Mouse (Mus musculus) heart, embryonic 15.5 days (tissue): ENCODE results near the gene Trpm8. TPM values are rescaled to one million over a fixed set of nuclear protein-coding genes. Genes with fewer than 3 reads are reported as not detected.

Experiments
- ATAC-seq: fragments of 200-750 bp; cut with Nextera tagmentation; replicated peaks from 2 replicates; pipeline ENCODE4 v1.8.0; 2017; ENCODE audit warnings: low read depth, moderate TSS enrichment; ENCODE audit not compliant: insufficient number of reproducible peaks, insufficient read depth, low FRiP score
- H3K27ac ChIP-seq: fragments of 300-500 bp; sonication (generic); 2 replicates; pipeline ENCODE4 v1.5.1; 2015; ENCODE audit warnings: mild to moderate bottlenecking, inconsistent platforms
- H3K27me3 ChIP-seq: fragments of 300-500 bp; sonication (generic); 2 replicates; pipeline ENCODE4 v1.6.1; 2015; ENCODE audit warnings: inconsistent platforms
- H3K36me3 ChIP-seq: fragments of 300-500 bp; sonication (generic); 2 replicates; pipeline ENCODE4 v1.6.1; 2015; ENCODE audit warnings: mild to moderate bottlenecking, inconsistent platforms
- H3K4me1 ChIP-seq: fragments of 300-500 bp; sonication (generic); replicated peaks from 2 replicates; pipeline ENCODE4 v1.6.1; 2015; ENCODE audit warnings: inconsistent platforms
- H3K4me2 ChIP-seq: fragments of 300-500 bp; sonication (generic); 2 replicates; pipeline ENCODE4 v1.6.1; 2015; ENCODE audit warnings: inconsistent platforms, mild to moderate bottlenecking, moderate library complexity
- H3K4me3 ChIP-seq: fragments of 300-500 bp; sonication (generic); 2 replicates; pipeline ENCODE4 v1.5.1; 2015; ENCODE audit warnings: mild to moderate bottlenecking, inconsistent platforms
- H3K9ac ChIP-seq: fragments of 300-500 bp; sonication (generic); 2 replicates; pipeline ENCODE4 v1.6.1; 2015; ENCODE audit warnings: mild to moderate bottlenecking, inconsistent platforms
- H3K9me3 ChIP-seq: fragments of 300-500 bp; sonication (generic); replicated peaks from 2 replicates; pipeline ENCODE4 v1.6.1; 2016; ENCODE audit warnings: inconsistent platforms
- WGBS: fragments of 180-500 bp; shearing (Covaris S2); methylation state at CpG from one replicate; pipeline ENCODE4 v1.1.7; 2015; ENCODE audit warnings: mixed read lengths; 5-methylcytosine and 5-hydroxymethylcytosine counted together
- polyA plus RNA-seq: library from polyadenylated mRNA; unstranded; fragments of >200 nt; fragmentation: Nextera tagmentation; extraction: Ambion mirVana; gene quantifications from 2 replicates; pipeline ENCODE4 v1.2.1, GENCODE M21; 2015

The Trpm8 gene
- polyA plus RNA-seq, 1 experiment from 2014 or later: not detected

DNA sequence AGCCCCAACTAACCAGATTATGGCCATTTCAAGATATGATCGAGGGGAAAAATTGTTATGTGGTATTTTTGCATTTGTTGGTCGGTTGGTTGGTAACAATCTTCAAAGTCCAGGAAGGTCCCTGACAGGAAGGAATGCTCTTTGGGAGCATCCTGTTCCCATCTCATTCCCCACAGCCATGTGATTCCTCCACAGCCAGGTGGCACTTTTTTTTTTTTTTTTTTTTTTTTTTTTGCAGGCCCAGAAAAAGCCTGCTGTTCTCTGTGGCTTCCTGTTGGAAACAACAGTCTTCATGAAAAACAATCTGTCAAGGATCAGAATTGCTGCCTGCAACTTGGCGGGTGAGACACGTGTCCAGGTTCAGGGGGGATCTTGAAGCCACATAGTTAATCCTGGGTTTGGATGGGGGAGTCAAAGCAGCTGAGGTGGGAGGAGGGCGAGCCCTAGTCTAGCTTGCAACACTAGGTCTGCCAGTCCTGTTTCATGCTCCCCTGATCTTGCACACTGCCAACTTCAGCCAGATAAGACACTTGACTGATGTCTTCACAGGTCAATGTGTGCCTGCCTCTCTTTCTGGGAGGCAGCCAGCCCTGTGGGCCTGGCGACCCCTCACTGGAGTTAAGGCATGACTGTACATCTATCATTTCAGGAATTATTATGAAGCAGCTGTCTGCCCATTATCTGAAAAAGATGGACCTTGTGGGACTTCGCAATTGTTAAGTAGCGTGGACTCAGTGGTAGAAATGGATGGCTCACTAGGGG, 18.4 kb upstream of the Trpm8 start:
- no peak overlapping the region for H3K4me3 ChIP-seq
- 0 out of 2 replicates have a peak, but pooled peaks cover 3% of the 10 kb centered on the region for H3K9me3 ChIP-seq
- H3K27ac ChIP-seq: no peak overlapping the region
- ATAC-seq: 0 out of 2 replicates have a peak, but pooled peaks have one; percentile 0
- H3K4me2 ChIP-seq: no peak overlapping the region
- H3K36me3 ChIP-seq: peaks cover 31% of the 10 kb centered on the region
- H3K4me1 ChIP-seq: peaks cover 23% of the 10 kb centered on the region
- 58% methylated on average over 8 of the region's 8 CpGs for WGBS
- no peaks in the 10 kb centered on the region for H3K27me3 ChIP-seq
- no peak overlapping the region for H3K9ac ChIP-seq

DNA sequence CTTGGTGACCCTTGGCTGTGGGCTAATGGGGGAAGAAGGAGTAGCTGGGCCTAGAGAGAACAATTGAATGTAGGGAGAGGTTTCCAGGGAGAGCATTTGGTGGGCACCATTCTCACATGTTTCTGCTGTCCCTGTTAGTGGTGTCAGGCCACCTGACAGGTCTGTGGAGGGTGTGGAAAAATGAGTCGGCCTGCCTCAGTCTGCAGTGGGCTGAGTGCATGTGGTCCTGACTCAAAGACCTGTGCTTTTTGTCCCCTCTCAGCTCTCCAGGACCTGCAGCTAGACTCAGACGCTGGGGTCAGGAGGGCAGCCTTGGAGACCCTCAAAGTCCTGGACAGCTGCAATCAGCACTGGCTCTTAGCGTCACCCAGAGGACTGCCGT, 17.8 kb upstream of the Trpm8 start:
- peaks cover 37% of the 10 kb centered on the region for H3K36me3 ChIP-seq
- 69% methylated on average over 4 of the region's 4 CpGs for WGBS
- H3K9me3 ChIP-seq: 0 out of 2 replicates have a peak, but pooled peaks cover 3% of the 10 kb centered on the region
- H3K4me1 ChIP-seq: peaks cover 23% of the 10 kb centered on the region
- H3K27ac ChIP-seq: no peak overlapping the region
- H3K4me2 ChIP-seq: no peak overlapping the region
- H3K27me3 ChIP-seq: no peaks in the 10 kb centered on the region
- H3K9ac ChIP-seq: no peak overlapping the region
- H3K4me3 ChIP-seq: no peak overlapping the region
- ATAC-seq: no peak

DNA sequence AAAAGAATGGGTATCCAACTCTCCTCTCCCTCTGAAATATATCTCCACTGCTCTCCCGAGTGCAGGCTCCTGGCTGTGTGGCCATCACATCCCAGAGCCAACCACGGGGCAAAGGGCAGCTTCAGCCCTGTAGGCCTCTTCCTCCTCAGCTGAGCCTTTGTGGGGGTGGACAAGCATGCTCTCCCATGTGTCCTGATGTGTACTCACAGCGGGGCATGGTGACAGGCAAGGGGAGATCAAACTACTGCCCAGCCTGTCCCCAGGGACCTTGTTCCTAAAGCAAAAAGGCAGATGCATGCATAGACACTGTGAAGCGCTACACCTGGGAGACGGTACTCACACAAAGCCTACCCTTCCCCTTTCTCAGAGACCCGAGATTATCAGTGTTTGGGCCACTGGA, 17.3 kb upstream of the Trpm8 start:
- Histone ChIP-seq H3K9ac (no peak overlapping the region), H3K9me3 (0 out of 2 replicates have a peak, but pooled peaks cover 3% of the 10 kb centered on the region), H3K4me2 (no peak overlapping the region), H3K4me3 (no peak overlapping the region), H3K4me1 (peaks cover 23% of the 10 kb centered on the region), H3K27me3 (no peaks in the 10 kb centered on the region), H3K36me3 (peaks cover 42% of the 10 kb centered on the region), H3K27ac (no peak overlapping the region)
- no peak for ATAC-seq
- WGBS: 70% methylated on average over 6 of the region's 6 CpGs

DNA sequence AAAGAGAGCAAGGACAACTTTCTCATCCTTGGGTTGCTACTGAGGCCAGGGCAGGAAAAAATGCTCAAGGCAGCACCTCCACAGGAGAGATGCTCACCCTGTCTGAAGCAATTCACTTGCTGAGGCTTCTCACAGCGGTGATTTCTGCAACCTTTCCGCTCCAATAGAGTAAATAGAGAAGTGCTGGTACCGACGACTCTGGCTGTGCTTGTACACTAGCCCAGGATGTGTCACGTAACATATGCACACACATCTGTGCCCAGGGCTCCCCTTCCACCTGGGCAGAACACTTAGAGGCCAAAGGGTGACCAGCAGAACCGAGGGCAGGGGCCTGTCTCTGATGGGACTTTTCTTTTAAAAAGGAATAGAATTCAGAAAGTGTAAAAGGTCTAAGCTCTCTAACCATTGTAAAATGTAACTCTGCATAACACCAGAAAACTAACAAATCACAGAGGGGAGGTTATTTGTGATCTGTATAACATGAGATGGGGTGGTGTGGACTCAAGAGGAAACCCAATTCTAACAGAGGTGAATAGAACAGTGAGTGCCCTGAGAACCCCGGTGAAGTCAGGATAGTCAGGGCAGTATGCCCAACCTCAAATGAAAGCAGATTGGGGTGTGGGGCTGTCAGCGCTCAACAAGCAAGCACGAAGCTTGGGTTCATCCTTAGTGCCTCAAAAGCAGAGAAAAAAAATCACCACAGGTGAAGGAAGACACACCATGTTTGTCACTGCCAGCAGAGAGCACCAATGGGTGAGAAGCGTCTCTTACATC, 16.7 kb upstream of the Trpm8 start:
- ATAC-seq: no peak
- Histone ChIP-seq H3K9ac (no peak overlapping the region), H3K27me3 (no peaks in the 10 kb centered on the region), H3K27ac (no peak overlapping the region), H3K4me1 (peaks cover 23% of the 10 kb centered on the region), H3K36me3 (peaks cover 49% of the 10 kb centered on the region), H3K4me2 (no peak overlapping the region), H3K9me3 (0 out of 2 replicates have a peak, but pooled peaks cover 3% of the 10 kb centered on the region), H3K4me3 (no peak overlapping the region)
- WGBS: 82% methylated on average over 10 of the region's 10 CpGs

DNA sequence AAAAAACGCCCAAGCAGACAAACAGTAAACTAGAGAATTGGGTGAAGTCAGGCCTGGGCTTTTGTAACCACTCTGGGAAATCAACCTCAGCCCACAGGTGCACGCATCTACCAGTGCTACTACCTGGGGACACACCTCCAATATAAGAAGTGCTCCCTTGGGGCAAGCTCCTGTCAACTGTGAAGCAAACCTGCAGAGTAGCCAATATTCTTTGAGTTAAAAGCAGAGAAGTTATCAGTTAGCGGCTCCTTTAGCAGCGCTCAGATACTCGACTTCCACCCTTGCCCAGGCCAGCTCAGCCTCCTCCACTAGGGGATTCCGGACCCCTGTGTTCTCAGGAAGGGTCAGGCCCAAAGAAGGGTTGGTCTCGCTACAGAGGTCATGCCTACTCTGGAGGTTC, 15.8 kb upstream of the Trpm8 start:
- ATAC-seq: no peak
- H3K4me1 ChIP-seq: peaks cover 23% of the 10 kb centered on the region
- H3K9me3 ChIP-seq: no peaks in the 10 kb centered on the region

DNA sequence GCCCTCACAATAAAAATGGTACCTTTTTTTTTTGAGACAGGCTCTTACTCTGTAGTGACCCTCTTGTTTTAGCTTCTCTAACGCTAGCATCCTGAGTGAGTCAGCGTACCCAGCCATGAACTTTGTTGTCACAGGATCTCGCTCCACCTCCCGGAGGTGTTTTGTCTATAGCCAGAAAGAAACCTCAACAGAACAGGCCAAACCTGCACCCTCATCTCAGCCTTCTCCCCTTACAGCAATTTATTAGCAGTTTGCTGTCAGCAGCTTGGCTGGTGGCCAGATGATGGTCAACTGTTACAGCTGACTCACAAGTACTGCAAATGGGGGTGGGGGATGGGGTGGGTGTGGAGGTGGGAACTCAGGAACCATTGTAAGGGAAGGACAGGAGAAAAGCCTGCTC, 15.2 kb upstream of the Trpm8 start:
- peaks cover 63% of the 10 kb centered on the region for H3K36me3 ChIP-seq
- no peak overlapping the region for H3K4me2 ChIP-seq
- H3K4me3 ChIP-seq: no peak overlapping the region
- H3K9ac ChIP-seq: no peak overlapping the region
- no peaks in the 10 kb centered on the region for H3K9me3 ChIP-seq
- no peak overlapping the region for H3K27ac ChIP-seq
- H3K27me3 ChIP-seq: no peaks in the 10 kb centered on the region
- WGBS: 64% methylated on average over 4 of the region's 4 CpGs
- ATAC-seq: no peak; the same call in 1 of the 2 replicates
- peaks cover 23% of the 10 kb centered on the region for H3K4me1 ChIP-seq

More for the DNA sequence above, 15.8 kb upstream of the Trpm8 start:
- 79% methylated on average over 7 of the region's 7 CpGs for WGBS
- H3K4me3 ChIP-seq: no peak overlapping the region
- H3K27ac ChIP-seq: no peak overlapping the region
- no peaks in the 10 kb centered on the region for H3K27me3 ChIP-seq
- H3K9ac ChIP-seq: no peak overlapping the region
- peaks cover 58% of the 10 kb centered on the region for H3K36me3 ChIP-seq
- H3K4me2 ChIP-seq: no peak overlapping the region

DNA sequence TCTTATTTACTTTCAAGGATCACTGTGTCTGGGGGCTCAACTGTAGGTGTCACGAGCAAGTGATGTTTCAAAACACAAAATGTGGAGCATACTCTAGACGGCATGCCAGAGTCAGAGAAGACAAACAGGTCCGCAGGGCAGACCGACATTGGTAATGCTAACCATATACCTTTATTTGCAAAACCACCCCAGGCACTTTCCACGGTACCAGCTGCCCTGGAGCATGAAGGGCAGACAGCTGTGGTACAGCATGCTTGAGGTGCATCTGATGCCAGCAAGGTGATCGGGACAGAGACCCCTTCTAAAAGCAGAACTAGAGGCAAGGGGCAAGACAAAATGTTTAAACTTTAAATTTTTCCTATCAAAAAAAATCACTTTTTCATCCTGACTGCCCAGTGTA, 14.5 kb upstream of the Trpm8 start:
- ATAC-seq: no peak
- Histone ChIP-seq H3K4me1 (peaks cover 23% of the 10 kb centered on the region), H3K36me3 (peaks cover 70% of the 10 kb centered on the region), H3K4me3 (no peak overlapping the region), H3K9ac (no peak overlapping the region), H3K4me2 (no peak overlapping the region), H3K27ac (no peak overlapping the region), H3K27me3 (no peaks in the 10 kb centered on the region), H3K9me3 (no peaks in the 10 kb centered on the region)
- WGBS: 73% methylated on average over 6 of the region's 6 CpGs

DNA sequence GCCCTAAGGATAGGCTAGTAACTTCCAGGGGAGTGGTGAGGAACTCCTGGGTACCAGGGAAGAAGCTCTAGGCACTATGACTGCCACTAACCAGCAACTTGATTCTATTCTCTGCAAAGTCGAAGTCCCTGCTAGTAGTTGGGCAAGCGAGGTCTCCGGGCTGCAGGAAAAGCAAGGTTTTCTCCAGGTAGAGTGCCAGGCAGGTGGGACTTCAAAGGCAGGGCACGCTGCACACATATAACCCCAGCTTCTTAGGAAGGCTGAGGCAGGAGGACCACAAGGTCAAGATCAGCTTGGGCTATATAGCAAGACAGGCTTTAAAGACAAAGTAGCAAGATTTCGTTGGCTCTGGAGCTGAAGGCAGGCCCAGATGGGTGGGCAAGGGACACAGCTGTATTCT, 13.7 kb upstream of the Trpm8 start:
- Histone ChIP-seq H3K4me3 (no peak overlapping the region), H3K27me3 (no peaks in the 10 kb centered on the region), H3K4me1 (peaks cover 23% of the 10 kb centered on the region), H3K27ac (no peak overlapping the region), H3K9me3 (no peaks in the 10 kb centered on the region), H3K36me3 (peaks cover 79% of the 10 kb centered on the region), H3K4me2 (no peak overlapping the region), H3K9ac (no peak overlapping the region)
- no peak for ATAC-seq
- 88% methylated on average over 5 of the region's 5 CpGs for WGBS

DNA sequence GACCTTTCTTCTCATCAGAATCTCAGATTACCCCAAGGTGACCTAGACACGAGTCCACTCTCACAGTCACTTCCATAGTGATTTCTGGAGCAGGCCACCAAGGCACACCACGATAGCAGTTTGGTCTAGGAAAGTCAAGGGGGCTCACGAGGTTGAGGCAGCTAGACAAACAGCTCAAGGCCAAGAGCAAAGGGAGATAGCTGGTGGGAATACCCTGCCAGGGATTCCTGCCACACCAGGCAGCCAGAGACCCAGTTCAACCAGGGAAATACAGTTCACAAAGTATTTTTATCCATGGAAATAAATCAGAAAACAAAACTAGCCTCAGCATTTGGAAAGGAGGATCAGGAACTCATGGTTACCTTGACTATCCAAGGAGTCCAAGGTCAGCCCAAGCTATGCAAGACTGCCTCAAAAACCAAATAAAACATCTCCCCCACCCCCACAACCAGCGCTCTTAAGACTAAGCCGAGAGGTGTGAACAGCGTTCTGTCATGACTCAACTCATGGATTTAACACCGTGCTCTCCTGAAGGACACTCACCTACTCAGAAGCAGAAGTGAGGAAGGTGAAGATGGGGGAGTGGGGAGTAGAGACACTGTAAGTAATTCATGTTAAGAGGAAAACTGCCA, 13.1 kb upstream of the Trpm8 start:
- no peak for ATAC-seq
- no peaks in the 10 kb centered on the region for H3K9me3 ChIP-seq
- H3K27ac ChIP-seq: no peak overlapping the region
- H3K4me3 ChIP-seq: no peak overlapping the region
- 74% methylated on average over 7 of the region's 7 CpGs for WGBS
- no peak overlapping the region for H3K4me2 ChIP-seq
- H3K4me1 ChIP-seq: peaks cover 18% of the 10 kb centered on the region
- H3K9ac ChIP-seq: no peak overlapping the region
- peaks cover 84% of the 10 kb centered on the region for H3K36me3 ChIP-seq
- no peaks in the 10 kb centered on the region for H3K27me3 ChIP-seq

DNA sequence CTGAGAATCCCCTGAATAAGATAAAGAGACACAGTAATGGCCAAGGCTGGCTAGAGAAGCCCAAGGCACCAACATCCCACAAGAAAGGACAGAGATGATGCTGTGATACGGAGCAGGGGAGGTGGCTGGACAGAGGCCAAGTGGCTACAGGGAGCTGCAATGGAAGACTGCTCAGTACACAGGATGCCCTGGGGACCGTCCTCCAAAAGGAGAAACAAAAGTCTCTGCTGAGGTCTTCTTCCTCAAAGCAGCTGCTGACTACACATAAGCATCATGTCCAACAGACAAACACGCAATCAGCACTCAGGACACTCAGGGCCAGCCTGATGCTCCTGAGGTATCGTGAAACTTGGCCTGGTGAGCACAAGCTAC, 12.6 kb upstream of the Trpm8 start:
- no peak for ATAC-seq
- H3K4me1 ChIP-seq: peaks cover 13% of the 10 kb centered on the region
- H3K9me3 ChIP-seq: no peaks in the 10 kb centered on the region
- no peak overlapping the region for H3K9ac ChIP-seq
- peaks cover 89% of the 10 kb centered on the region for H3K36me3 ChIP-seq
- H3K4me3 ChIP-seq: no peak overlapping the region
- H3K27ac ChIP-seq: no peak overlapping the region
- 71% methylated on average over 4 of the region's 4 CpGs for WGBS
- no peaks in the 10 kb centered on the region for H3K27me3 ChIP-seq
- no peak overlapping the region for H3K4me2 ChIP-seq

DNA sequence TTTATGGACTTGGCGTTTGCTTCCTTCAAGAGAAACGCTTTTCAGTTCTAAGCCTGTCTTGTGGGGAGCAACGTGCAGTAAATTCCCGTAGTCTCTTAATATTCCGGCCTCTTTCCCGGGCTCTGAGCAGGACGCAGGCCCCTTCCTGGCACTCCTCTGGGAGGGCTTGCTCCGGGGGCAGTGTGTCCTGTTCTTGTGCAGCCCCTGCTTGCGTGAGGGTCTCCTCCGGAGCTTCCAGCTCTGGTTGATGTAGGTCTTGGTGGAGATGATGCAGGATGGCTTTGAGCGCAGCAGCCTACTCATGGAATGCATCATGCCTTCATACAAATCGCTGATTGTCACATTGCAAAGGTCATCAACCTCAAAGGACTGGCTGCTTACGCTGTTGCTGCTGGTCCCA, 11.3 kb upstream of the Trpm8 start:
- no peaks in the 10 kb centered on the region for H3K9me3 ChIP-seq
- peaks cover 8% of the 10 kb centered on the region for H3K4me1 ChIP-seq
- H3K27me3 ChIP-seq: no peaks in the 10 kb centered on the region
- H3K36me3 ChIP-seq: peaks cover 85% of the 10 kb centered on the region
- no peak overlapping the region for H3K27ac ChIP-seq
- whole genome bisulfite sequencing: 88% methylated on average over 13 of the region's 13 CpGs
- no peak for ATAC-seq
- H3K9ac ChIP-seq: no peak overlapping the region
- H3K4me2 ChIP-seq: no peak overlapping the region
- no peak overlapping the region for H3K4me3 ChIP-seq
